Mouse (Mus musculus): Measurements from ENCODE around the gene Clptm1.

GRCm38 (mm10) chr7:19609641-19610332, 55.0 kb downstream of the Clptm1 start:
- TF ChIP-seq CTCF (IDR thresholded peaks at IDR 0.05; ENCODE audit: borderline replicate concordance, insufficient read depth, low read depth, low read length) (no peak), POLR2A (IDR thresholded peaks at IDR 0.05; ENCODE audit: borderline replicate concordance, insufficient read depth, low read length) (no peak)

All from cerebellum, adult 2 months (tissue).